ENCODE assay signal across 19 mouse cellular contexts in genomic region chr14:121425004-121425793, GRCm38 (mm10). TPM values are rescaled to one million over a fixed set of nuclear protein-coding genes. Genes with fewer than 3 reads are reported as not detected.
DNase-seq lines count a peak whose midpoint lies in the region; ATAC-seq and TF ChIP-seq lines count a peak whose summit lies in the region.
"Had no signal": no experiment of that assay in that cellular context is flagged by ENCODE, and none has a peak within 500 bp of the region (broad histone marks: within the 10 kb centered on the region; RNA-seq: fewer than 3 reads in every experiment).

No protein-coding gene starts in this region.

- H3K4me1 ChIP-seq in kidney, embryonic 15.5 days = 0 out of 2 replicates have a peak, but pooled peaks cover 6% of the 10 kb centered on the region
- H3K4me1 ChIP-seq in embryonic facial prominence, embryonic 12.5 days = no peaks in the 10 kb centered on the region
- H3K4me1 ChIP-seq in kidney, adult 2 months (ENCODE audit: control insufficient read depth, insufficient read depth, low read length) = peaks cover 5% of the 10 kb centered on the region; the same call in 1 of the 2 replicates
- H3K4me1 ChIP-seq in neural tube, embryonic 15.5 days = no peaks in the 10 kb centered on the region
- H3K4me1 ChIP-seq: forebrain, embryonic 12.5 days; midbrain, embryonic 10.5 days had no signal

- H3K9ac ChIP-seq in kidney, embryonic 15.5 days = no peak overlapping the region
- H3K9ac ChIP-seq in embryonic facial prominence, embryonic 12.5 days = no peak overlapping the region
- no peak overlapping the region for H3K9ac ChIP-seq in neural tube, embryonic 15.5 days (replicated peaks)
- H3K9ac ChIP-seq: embryonic facial prominence, embryonic 15.5 days; forebrain, embryonic 12.5 days; heart, embryonic 15.5 days; stomach, embryonic 15.5 days had no signal

- DNase-seq in kidney, adult 11 months = peak; percentile 77
- DNase-seq in kidney, adult 2 months = peak; percentile 84
- DNase-seq in kidney, postnatal 36 days = peak; percentile 71 to 74
- no peak for DNase-seq in cerebellum, postnatal 10 days
- DNase-seq in layer of hippocampus, adult 2 months (ENCODE audit: low spot score in 2 of 2) = no peak
- DNase-seq: B cell, adult 2 months; cerebellum, adult 11 months; lung, postnatal 10 days; retina, postnatal 1 day; thymus, postnatal 36 days had no signal

- no peaks in the 10 kb centered on the region for H3K27me3 ChIP-seq in kidney, embryonic 15.5 days
- no peaks in the 10 kb centered on the region for H3K27me3 ChIP-seq in embryonic facial prominence, embryonic 12.5 days
- H3K27me3 ChIP-seq in kidney, adult 2 months (replicated peaks; ENCODE audit: control insufficient read depth, insufficient read depth, low read length) = no peaks in the 10 kb centered on the region
- no peaks in the 10 kb centered on the region for H3K27me3 ChIP-seq in neural tube, embryonic 15.5 days (replicated peaks)
- H3K27me3 ChIP-seq: embryonic facial prominence, embryonic 15.5 days; forebrain, embryonic 12.5 days; heart, embryonic 15.5 days; stomach, embryonic 15.5 days had no signal

- H3K36me3 ChIP-seq in kidney, embryonic 15.5 days = no peaks in the 10 kb centered on the region
- H3K36me3 ChIP-seq in embryonic facial prominence, embryonic 12.5 days = no peaks in the 10 kb centered on the region
- H3K36me3 ChIP-seq in kidney, adult 2 months (ENCODE audit: control insufficient read depth, insufficient read depth, low read length) = no peaks in the 10 kb centered on the region
- no peaks in the 10 kb centered on the region for H3K36me3 ChIP-seq in neural tube, embryonic 15.5 days
- H3K36me3 ChIP-seq: embryonic facial prominence, embryonic 15.5 days; forebrain, embryonic 12.5 days; heart, embryonic 15.5 days; midbrain, embryonic 10.5 days; stomach, embryonic 15.5 days had no signal

- H3K4me2 ChIP-seq in kidney, embryonic 15.5 days = no peak overlapping the region
- no peak overlapping the region for H3K4me2 ChIP-seq in embryonic facial prominence, embryonic 12.5 days (replicated peaks)
- no peak overlapping the region for H3K4me2 ChIP-seq in neural tube, embryonic 15.5 days
- H3K4me2 ChIP-seq: embryonic facial prominence, embryonic 15.5 days; forebrain, embryonic 12.5 days; heart, embryonic 15.5 days; liver, embryonic 11.5 days; stomach, embryonic 15.5 days had no signal

- 66% methylated on average over 7 of the region's 7 CpGs for WGBS in kidney, embryonic 15.5 days
- WGBS in embryonic facial prominence, embryonic 12.5 days = 80% methylated on average over 7 of the region's 7 CpGs
- WGBS in kidney, adult 2 months = 54% methylated on average over 7 of the region's 7 CpGs
- 86% methylated on average over 7 of the region's 7 CpGs for WGBS in neural tube, embryonic 15.5 days

- H3K27ac ChIP-seq in kidney, embryonic 15.5 days = no peak overlapping the region
- no peak overlapping the region for H3K27ac ChIP-seq in embryonic facial prominence, embryonic 12.5 days
- H3K27ac ChIP-seq in kidney, adult 2 months (ENCODE audit: insufficient read depth, low read depth, low read length) = no peak overlapping the region
- H3K27ac ChIP-seq in layer of hippocampus, adult 2 months = no peak overlapping the region
- H3K27ac ChIP-seq in neural tube, embryonic 15.5 days (replicated peaks) = no peak overlapping the region
- H3K27ac ChIP-seq: embryonic facial prominence, embryonic 15.5 days; forebrain, embryonic 12.5 days; heart, embryonic 15.5 days; midbrain, embryonic 10.5 days; stomach, embryonic 15.5 days had no signal

- H3K9me3 ChIP-seq in kidney, embryonic 15.5 days (replicated peaks) = peaks cover 6% of the 10 kb centered on the region; the same call in 1 of the 2 replicates
- H3K9me3 ChIP-seq in embryonic facial prominence, embryonic 12.5 days = peaks cover 11% of the 10 kb centered on the region
- no peaks in the 10 kb centered on the region for H3K9me3 ChIP-seq in neural tube, embryonic 15.5 days (replicated peaks)
- H3K9me3 ChIP-seq: embryonic facial prominence, embryonic 15.5 days; heart, embryonic 15.5 days; stomach, embryonic 15.5 days had no signal

- H3K4me3 ChIP-seq in kidney, embryonic 15.5 days (replicated peaks) = no peak overlapping the region
- no peak overlapping the region for H3K4me3 ChIP-seq in embryonic facial prominence, embryonic 12.5 days
- no peak overlapping the region for H3K4me3 ChIP-seq in kidney, adult 2 months (ENCODE audit: insufficient read depth, low read depth, low read length)
- no peak overlapping the region for H3K4me3 ChIP-seq in layer of hippocampus, adult 2 months
- H3K4me3 ChIP-seq in neural tube, embryonic 15.5 days (replicated peaks) = no peak overlapping the region
- H3K4me3 ChIP-seq: embryonic facial prominence, embryonic 15.5 days; forebrain, embryonic 12.5 days; heart, embryonic 15.5 days; midbrain, embryonic 10.5 days; stomach, embryonic 15.5 days had no signal

- no peak for ATAC-seq in kidney, embryonic 15.5 days (replicated peaks; ENCODE audit: low FRiP score)
- 0 out of 2 replicates have a peak, but pooled peaks have one; percentile 41 for ATAC-seq in embryonic facial prominence, embryonic 12.5 days (ENCODE audit: insufficient number of reproducible peaks, insufficient read depth, low FRiP score, low TSS enrichment)
- ATAC-seq in neural tube, embryonic 15.5 days (ENCODE audit: low FRiP score) = no peak

- no peak for TF ChIP-seq CTCF in kidney, adult 2 months (conservative IDR thresholded peaks at IDR 0.05; ENCODE audit: insufficient read depth, insufficient read length, low read depth, low read length)
- no peak for TF ChIP-seq CTCF in layer of hippocampus, adult 2 months (conservative IDR thresholded peaks at IDR 0.05)

- TF ChIP-seq POLR2A in kidney, adult 2 months (IDR thresholded peaks at IDR 0.05; ENCODE audit: low read depth, low read length) = no peak

RNA-seq across cellular contexts. Expression of gene Stk24, which starts 45.4 kb away (rescaled TPM):
- 37.9 and 39.3 TPM in 2 replicates for polyA plus RNA-seq in kidney, embryonic 15.5 days (2015; fragmentation: Nextera tagmentation; extraction: Ambion mirVana)
- polyA plus RNA-seq in embryonic facial prominence, embryonic 12.5 days (2016; fragmentation: Nextera tagmentation; extraction: Ambion mirVana) = 48.1 and 51.7 TPM in 2 replicates
- 27.1 and 30.3 TPM in 2 replicates for polyA plus RNA-seq in kidney, adult 2 months (2012; rRNA removed)
- total RNA-seq in layer of hippocampus, adult 2 months (2021) = 10 to 100 TPM; 66.0 to 68.1 TPM
- 15.2 and 22.0 TPM in 2 replicates for polyA plus RNA-seq in neural tube, embryonic 15.5 days (2015; fragmentation: Nextera tagmentation; extraction: Ambion mirVana)

Comparison
In these comparisons a context has a peak if more than half of its experiments do, and no peak if none do; other contexts are left out.
1. DNase-seq: peak in kidney, adult 11 months (single experiment), kidney, adult 2 months (single experiment) and kidney, postnatal 36 days (2 of 2); none in cerebellum, postnatal 10 days (0 of 2) and layer of hippocampus, adult 2 months (0 of 2).